Mouse (Mus musculus): ENCODE measurements around the gene Vezt. TPM values are rescaled to one million over a fixed set of nuclear protein-coding genes. Genes with fewer than 3 reads are reported as not detected.

Vezt gene
- polyA plus RNA-seq, 1 experiment from 2014 or later, result 23.4 TPM

DNA sequence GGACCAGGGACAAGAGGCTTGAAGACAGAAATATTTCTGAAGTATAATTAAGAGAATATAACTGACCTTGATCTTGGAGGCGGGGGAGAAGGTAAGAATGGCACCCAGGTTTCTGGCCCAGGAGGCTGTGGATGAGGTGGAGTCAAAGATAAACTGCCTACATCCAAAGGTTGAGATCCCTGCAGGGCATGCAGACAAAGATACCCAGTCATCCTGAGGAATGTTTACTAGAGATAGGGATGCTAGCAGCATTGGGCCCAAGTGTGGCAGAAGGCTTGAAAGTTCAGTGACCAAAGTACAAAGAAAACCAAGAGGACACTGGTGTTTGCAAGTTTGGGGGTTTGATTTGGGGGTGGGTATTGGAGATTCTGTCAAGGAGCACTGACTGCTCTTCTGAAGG is 144.6 kb downstream of the Vezt start:
- POLR2A ChIA-PET, result interaction anchor here (1.8 kb wide), 1 partner anchor 8 kb away, joined by 4 read pairs; no protein-coding TSS in a partner anchor
- in situ Hi-C loops (cut with MboI; ENCODE audit: low pct_unique_long_range_greater_than_20kb), result no loop called here
- no peaks in the 10 kb centered on the region for H3K27me3 ChIP-seq

DNA sequence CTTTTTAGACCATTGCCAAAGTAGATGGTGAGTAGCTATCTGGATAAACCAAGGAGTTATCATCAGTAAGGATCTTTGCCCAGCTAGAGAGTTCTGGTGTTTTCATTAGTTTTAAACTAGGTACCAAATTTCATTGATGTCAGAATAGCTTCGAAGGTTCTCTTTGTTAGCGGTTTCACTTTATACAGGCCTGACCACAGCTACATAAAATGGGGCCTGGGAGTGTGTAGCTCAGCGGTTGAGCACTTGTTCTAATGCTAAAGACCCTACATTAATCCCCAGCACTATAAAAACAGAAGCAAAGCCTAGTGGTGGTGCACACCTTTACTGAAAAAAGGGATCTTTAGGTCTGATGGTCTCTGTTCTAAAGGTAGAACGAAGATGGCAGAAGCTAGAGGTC is 145.1 kb downstream of the Vezt start:
- in situ Hi-C loops (cut with MboI; ENCODE audit: low pct_unique_long_range_greater_than_20kb), result no loop called here
- ATAC-seq, result no peak
- CTCF ChIA-PET, result interaction anchor here (0.9 to 1.2 kb wide), 2 partner anchors 12 to 64 kb away, joined by 3 to 4 read pairs; no protein-coding TSS in a partner anchor

More for the DNA sequence above, 144.6 kb downstream of the Vezt start:
- DNase-seq (ENCODE audit: low read depth, low spot score) (no peak), ATAC-seq (no peak)
- CTCF ChIA-PET, result no interaction called here
- no peak for TF ChIP-seq CTCF (IDR thresholded peaks at IDR 0.05)

DNA sequence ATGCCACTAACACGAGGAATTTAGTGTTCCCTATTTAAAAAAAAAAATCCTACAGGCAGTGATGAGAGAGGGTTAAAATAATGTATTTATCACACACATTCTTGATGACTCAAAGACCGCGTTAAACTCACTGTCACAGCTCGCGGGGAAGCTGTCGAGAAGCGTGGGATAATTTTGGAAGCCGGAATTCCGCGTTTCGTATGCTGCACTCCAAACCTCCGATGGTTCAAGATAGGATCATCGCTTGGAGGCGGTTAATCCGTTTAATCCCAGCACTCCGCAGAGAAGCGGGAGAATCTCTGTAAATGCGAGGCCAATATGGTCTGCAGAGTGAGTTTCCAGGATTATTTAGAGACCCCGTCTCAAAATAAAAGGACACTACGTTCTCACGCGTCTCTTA is 145.6 kb downstream of the Vezt start:
- ATAC-seq (peak; percentile 51), DNase-seq (ENCODE audit: low read depth, low spot score) (peak; percentile 35)
- H3K27me3 ChIP-seq, result no peaks in the 10 kb centered on the region
- CTCF ChIA-PET, result interaction anchor here (0.9 to 1.2 kb wide), 2 partner anchors 12 to 63 kb away, joined by 3 to 4 read pairs; no protein-coding TSS in a partner anchor
- no peak for TF ChIP-seq CTCF (IDR thresholded peaks at IDR 0.05)
- in situ Hi-C loops (cut with MboI; ENCODE audit: low pct_unique_long_range_greater_than_20kb), result no loop called here
- POLR2A ChIA-PET, result interaction anchor here (1.8 kb wide), 1 partner anchor 9 kb away, joined by 4 read pairs; no protein-coding TSS in a partner anchor

More for the DNA sequence above, 145.1 kb downstream of the Vezt start:
- H3K27me3 ChIP-seq, result no peaks in the 10 kb centered on the region
- POLR2A ChIA-PET, result interaction anchor here (1.8 kb wide), 1 partner anchor 9 kb away, joined by 4 read pairs; no protein-coding TSS in a partner anchor
- no peak for DNase-seq (ENCODE audit: low read depth, low spot score)
- no peak for TF ChIP-seq CTCF (IDR thresholded peaks at IDR 0.05)

DNA sequence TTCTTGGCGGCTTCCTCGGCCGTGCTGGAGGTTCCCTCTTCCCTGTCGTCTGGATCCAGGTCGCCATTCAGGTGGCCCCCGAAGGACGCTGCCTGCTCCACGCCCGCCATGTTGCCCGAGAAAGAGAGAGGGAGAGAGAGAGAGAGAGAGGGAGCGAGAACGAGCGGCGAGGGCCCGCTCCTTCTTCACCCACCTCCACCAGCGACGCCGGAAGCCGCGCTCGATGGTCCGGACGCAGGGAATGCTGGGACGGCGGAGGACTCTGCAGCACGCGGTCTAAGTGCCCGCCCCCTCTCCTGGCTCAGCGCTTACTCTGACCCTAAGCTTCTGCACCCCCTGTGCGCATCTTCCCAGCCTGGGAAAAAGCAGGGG is 146.1 kb downstream of the Vezt start:
- ChIA-PET CTCF (interaction anchor here (0.9 to 1.2 kb wide), 2 partner anchors 13 to 63 kb away, joined by 3 to 4 read pairs; no protein-coding TSS in a partner anchor), POLR2A (interaction anchor here (1.8 kb wide), 1 partner anchor 10 kb away, joined by 4 read pairs; no protein-coding TSS in a partner anchor)
- in situ Hi-C loops (cut with MboI; ENCODE audit: low pct_unique_long_range_greater_than_20kb), result no loop called here
- ATAC-seq (peak; percentile 99), DNase-seq (ENCODE audit: low read depth, low spot score) (peak; percentile 49)
- no peaks in the 10 kb centered on the region for H3K27me3 ChIP-seq
- TF ChIP-seq CTCF (IDR thresholded peaks at IDR 0.05), result no peak

Other genes starting within 250 kb of the Vezt start
- gene Usp44, start 204.3 kb downstream of the Vezt start, polyA plus RNA-seq (2021), result 2.1 TPM
- 282 TPM for gene Metap2, start 138.7 kb downstream of the Vezt start, polyA plus RNA-seq (2021)
- 2.2 TPM for gene Fgd6, start 184 bp upstream of the Vezt start, polyA plus RNA-seq (2021)
- gene Nr2c1, start 112.2 kb upstream of the Vezt start, polyA plus RNA-seq (2021), result 12.6 TPM
- 231 TPM for gene Ndufa12, start 162.9 kb upstream of the Vezt start, polyA plus RNA-seq (2021)

Data from Patski (cell line).